Mouse (Mus musculus) ovary, postnatal 14 days (tissue): ENCODE results near the gene Kat7.

Experiments
- DNase-seq: peaks from one replicate; pipeline ENCODE4 v3.0.0; 2022; ENCODE audit warnings: low spot score

Gene Kat7

DNA sequence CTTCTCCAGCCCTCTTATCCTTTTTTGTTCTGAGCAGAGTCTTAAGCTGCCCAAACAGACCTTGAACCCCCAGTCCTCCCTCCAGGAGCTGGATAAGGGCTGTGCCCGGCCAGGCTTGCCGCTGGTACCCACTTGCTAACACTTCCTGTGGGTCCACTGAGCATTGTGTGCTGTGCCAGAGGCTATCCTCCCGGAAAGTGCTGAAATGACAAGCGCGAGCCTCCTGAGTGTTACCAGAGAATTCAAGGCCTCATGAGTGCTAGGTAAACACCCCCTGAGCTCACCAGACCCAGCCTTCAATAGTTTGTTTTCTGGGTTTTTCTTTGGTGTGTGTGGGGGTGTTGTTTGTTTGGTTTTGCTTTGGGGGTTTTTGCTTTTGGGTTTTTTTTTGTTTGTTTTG lies 82.6 kb downstream of the Kat7 start:
- no peak for DNase-seq

DNA sequence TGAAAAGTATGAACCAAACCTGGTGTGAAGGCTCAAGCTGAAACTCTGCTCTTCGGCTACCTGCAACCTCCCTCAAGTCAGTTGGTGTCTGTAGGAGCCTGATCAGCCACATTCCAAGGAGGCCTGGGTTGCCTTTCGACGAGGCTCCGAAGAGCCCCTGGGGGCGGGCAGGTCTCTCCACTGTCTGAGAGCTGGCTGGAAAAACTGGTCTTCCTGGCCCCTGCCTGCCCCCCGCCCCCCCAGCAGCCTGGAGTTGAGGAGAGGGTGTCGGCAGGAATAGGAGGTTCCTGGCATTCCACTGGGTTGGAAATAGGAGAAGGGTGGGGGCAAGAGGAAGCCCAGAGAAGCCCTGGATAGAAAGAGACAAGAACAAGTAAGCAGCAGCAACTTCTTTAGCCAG lies 84.6 kb downstream of the Kat7 start:
- no peak for DNase-seq
